Mouse (Mus musculus) brain, adult 2 months (tissue): ENCODE measurements at regions not wholly inside any gene's neighbourhood (a gene's known extent, or its start where the extent isn't known, plus 50 kb on each side); places are given as distances from the start of the nearest gene placed in this dataset.

Experiments
- DNase-seq: peaks from one replicate; pipeline ENCODE4 v3.0.0; 2011; ENCODE audit warnings: low read depth, low spot score

DNA sequence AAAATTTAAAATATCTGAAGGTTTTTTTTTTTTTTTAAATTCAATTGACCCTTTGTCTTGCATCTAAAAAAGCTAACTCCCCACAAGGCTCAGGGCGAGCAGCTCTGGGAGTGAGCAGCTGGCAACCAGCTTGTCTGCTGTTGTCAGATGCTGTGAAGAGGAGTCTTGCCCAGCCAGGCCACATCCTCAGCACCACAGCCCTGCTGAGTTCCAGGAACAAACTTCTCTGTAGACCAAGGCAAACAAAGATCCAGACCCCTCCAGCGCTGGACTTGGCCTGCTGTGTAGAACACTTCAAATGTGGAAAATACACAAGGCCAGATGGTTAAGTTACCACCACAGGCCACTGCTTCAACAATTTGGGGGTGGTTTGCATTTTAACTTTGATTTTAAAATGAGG, 192.7 kb downstream of the Thbs2 start:
- no peak for DNase-seq

DNA sequence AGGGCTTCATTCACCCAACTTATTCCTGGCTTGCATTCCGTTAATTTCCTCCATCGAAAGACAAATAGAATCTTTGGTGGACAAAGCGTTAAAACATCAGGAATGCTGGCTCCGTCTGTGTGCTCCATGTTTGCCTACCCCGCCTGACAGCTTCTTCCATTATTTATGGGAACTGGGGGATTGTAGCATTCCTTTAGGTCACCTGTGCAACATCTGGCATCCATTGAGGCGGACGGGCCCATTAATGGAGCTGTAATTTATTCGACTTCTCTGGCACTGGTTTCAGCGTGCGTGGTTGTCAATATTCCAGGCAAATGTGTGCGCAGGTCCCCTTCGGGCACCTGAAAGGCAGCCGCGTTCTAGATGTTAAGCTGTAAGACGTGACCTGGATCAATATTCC, 196.9 kb downstream of the Thbs2 start:
- no peak for DNase-seq

DNA sequence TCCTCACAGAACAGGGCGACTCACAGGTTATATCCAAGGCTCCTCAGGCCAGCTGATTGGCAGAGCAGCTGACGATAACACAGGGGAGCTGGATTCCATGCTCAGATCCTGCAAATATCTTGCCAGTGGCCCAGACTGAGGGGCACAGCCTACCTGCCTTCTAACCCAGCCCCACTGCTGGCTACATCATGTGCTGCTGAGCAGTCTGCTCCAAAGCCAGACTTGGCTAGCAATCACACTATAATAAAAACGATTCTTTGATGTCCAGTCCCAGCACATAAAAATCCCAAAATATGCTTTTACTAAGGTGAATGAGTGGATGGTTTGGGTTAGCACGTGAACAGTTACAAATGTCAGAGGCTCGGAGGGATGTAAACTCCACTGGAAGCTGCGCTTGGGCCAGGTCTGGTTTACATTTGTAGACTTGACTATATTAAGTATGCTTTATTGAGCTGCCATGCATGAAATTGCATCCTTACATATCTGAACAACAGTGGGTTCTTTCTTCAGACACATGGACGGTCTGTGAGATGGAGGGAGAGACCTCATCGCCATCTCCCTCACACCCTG, 200.2 kb downstream of the Thbs2 start:
- no peak for DNase-seq

GRCm38 (mm10) chr17:14492936-14493335, 201.1 kb downstream of the Thbs2 start:
- no peak for DNase-seq

DNA sequence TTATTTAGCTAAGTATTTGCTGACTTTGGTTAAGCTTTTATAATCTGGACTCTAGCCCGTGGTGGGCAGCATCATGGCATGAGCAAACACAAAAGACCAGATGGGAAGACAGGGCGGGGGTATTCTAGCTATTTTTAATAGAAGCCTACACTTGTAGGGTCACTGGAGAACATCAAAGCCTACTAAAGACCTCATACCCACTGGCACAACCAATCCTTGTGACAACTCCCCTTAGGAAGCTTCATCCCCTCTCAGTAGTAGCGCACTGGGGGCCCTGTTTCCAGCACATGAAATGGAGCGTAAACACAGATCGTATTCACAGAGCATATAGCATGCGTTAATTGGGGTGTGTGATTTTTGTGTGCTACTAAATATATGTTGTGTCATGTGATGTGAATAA, 202.4 kb downstream of the Smoc2 start:
- DNase-seq = no peak

DNA sequence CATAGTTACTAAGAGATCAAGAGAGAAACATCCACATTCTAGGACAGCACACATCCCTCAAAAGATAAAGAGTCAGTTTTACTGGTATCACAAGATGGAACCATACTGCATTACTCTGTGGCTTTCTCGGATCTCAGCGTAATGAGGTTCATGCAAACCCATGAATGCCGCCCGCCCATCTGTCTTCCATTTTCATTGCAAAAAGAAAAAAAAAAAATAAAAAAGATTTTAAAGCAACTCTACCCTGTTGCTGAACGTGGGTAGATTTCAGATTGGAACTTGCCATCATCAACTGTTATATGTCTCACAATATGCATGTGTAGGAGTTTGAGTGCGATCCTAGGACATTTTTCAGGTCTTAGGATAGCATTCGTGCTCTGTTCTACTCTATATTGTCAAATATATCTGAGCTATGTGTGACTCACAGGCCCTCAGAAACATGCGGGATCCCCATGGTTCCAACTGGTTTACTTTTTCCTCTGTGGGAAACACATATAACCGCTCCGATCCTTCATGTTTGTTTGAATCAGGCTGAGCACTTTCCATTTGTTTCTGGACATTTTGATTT, 199.7 kb downstream of the Smoc2 start:
- peak; percentile 71 for DNase-seq

DNA sequence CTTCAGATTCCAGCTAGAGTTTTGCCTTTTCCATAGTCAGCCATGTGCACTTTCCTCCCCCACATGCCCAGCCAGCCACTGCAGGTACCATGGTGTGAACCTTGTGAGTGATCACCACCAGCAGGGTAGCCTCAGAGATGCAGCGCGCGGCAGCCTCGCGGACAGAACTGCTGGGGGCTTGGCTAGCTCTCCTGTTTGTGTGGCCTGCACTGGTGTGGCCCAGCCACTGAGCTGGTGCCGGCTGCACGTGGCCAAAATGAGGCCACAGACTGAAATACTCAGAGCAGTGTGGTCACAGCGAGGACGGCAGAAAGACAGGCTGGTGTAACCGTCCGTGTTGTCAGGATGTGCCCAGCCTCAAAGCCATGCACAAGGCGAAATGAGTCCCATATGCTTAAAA, 197.4 kb downstream of the Smoc2 start:
- DNase-seq = no peak

- no peak for DNase-seq
These were observed 196.7 kb downstream of the Smoc2 start for GRCm38 (mm10) chr17:14475778-14476647.

- no peak for DNase-seq
These were observed 196.0 kb downstream of the Smoc2 start for GRCm38 (mm10) chr17:14475277-14475676.

GRCm38 (mm10) chr17:14468754-14469488, 189.6 kb downstream of the Smoc2 start:
- DNase-seq = no peak

GRCm38 (mm10) chr17:14455251-14455743, 176.0 kb downstream of the Smoc2 start:
- DNase-seq = peak; percentile 80
